Mouse (Mus musculus): ENCODE data around the gene Fam171a1. TPM values are rescaled to one million over a fixed set of nuclear protein-coding genes. Genes with fewer than 3 reads are reported as not detected.

Fam171a1 gene
- polyA plus RNA-seq, 1 experiment from 2014 or later, result 57.0 TPM

DNA sequence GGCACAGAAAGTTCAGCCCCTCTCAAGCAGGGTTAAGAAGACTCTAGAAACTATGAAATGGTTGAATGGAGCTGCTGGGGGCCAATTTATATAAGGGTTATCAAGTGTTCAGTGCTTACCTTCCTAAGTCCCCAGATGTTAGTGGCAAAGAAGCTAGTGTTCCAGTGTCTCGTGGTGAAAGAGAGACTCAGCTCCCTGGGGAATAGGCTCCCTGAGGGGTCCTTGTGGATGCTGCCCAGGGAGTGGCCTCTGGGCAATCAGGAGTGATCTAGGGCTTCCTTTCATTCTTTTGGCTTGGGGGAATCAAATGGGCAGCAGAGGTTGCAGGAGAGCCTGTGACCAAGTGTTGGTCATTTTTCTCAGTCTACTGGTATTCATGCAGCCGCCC lies 21.3 kb downstream of the Fam171a1 start:
- ATAC-seq (ENCODE audit: insufficient read depth) (no peak), DNase-seq (no peak)
- no peaks in the 10 kb centered on the region for H3K27me3 ChIP-seq (ENCODE audit: insufficient read depth, low read length)
- peaks cover 24% of the 10 kb centered on the region for H3K4me1 ChIP-seq (ENCODE audit: insufficient read depth)
- H3K9me3 ChIP-seq (ENCODE audit: low read depth, low read length), result no peaks in the 10 kb centered on the region
- no peak for TF ChIP-seq CTCF (IDR thresholded peaks at IDR 0.05; ENCODE audit: low read depth)
- no peaks in the 10 kb centered on the region for H3K36me3 ChIP-seq (ENCODE audit: insufficient read depth)
- WGBS, result 38% methylated on average over 2 of the region's 2 CpGs
- H3K9ac ChIP-seq, result no peak overlapping the region
- H3K4me3 ChIP-seq (ENCODE audit: low read depth, low read length), result no peak overlapping the region
- H3K4me2 ChIP-seq, result no peak overlapping the region
- H3K27ac ChIP-seq (ENCODE audit: low read depth), result no peak overlapping the region

DNA sequence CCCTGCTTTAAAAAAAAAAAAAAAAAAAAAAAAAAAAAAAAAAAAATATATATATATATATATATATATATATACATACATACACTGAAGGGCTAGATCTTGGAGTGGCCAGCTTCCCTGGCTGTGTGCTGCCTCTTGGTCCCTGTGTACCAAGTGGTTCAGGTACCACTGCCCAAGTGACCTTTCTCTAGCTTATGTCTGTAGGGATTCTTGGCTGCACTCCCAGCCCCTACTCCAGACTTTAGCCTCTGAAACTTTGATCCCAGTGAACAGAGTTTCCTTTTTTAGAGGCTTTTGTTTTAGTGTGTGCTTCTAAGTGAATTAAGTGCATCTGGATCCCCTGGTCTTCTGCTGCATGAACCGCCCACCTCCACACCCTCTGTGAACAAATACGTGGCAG lies 24.3 kb downstream of the Fam171a1 start:
- ATAC-seq (ENCODE audit: insufficient read depth), result no peak; the same call in 1 of the 2 replicates
- H3K27ac ChIP-seq (ENCODE audit: low read depth), result peak overlapping the region; percentile 48

DNA sequence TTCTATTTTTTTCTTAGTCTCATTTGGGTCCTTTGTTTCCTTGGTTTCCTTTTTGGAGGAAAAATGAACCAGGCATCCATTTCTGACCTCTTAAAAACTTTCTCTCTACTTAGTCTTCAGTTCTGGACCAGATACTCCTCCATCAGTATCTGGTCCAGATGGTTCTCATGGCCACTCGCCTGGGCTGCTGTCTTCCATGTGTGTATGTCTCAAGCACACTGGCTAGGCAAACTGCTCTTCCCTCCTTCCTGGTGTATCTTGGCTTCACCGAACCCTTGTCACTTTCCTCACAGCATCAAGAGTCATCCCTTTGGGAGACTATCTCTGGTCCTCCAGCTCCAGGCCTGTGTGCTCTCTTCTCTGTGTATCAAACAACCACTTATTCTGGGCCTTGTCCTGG lies 25.0 kb downstream of the Fam171a1 start:
- Histone ChIP-seq H3K27me3 (ENCODE audit: insufficient read depth, low read length) (no peaks in the 10 kb centered on the region), H3K4me3 (ENCODE audit: low read depth, low read length) (no peak overlapping the region), H3K27ac (ENCODE audit: low read depth) (peak overlapping the region; percentile 39; the same call in 1 of the 2 replicates), H3K4me1 (ENCODE audit: insufficient read depth) (peaks cover 20% of the 10 kb centered on the region), H3K4me2 (no peak overlapping the region), H3K9me3 (ENCODE audit: low read depth, low read length) (no peaks in the 10 kb centered on the region), H3K9ac (no peak overlapping the region), H3K36me3 (ENCODE audit: insufficient read depth) (no peaks in the 10 kb centered on the region)
- ATAC-seq (ENCODE audit: insufficient read depth) (no peak), DNase-seq (peak; percentile 56)
- WGBS, result 61% methylated on average over 2 of the region's 2 CpGs
- no peak for TF ChIP-seq CTCF (IDR thresholded peaks at IDR 0.05; ENCODE audit: low read depth)

More for the DNA sequence above, 24.3 kb downstream of the Fam171a1 start:
- Histone ChIP-seq H3K27me3 (ENCODE audit: insufficient read depth, low read length) (no peaks in the 10 kb centered on the region), H3K36me3 (ENCODE audit: insufficient read depth) (no peaks in the 10 kb centered on the region), H3K9me3 (ENCODE audit: low read depth, low read length) (no peaks in the 10 kb centered on the region), H3K4me3 (ENCODE audit: low read depth, low read length) (no peak overlapping the region), H3K4me2 (no peak overlapping the region), H3K9ac (no peak overlapping the region), H3K4me1 (ENCODE audit: insufficient read depth) (peaks cover 24% of the 10 kb centered on the region)
- peak; percentile 47 for DNase-seq
- TF ChIP-seq CTCF (IDR thresholded peaks at IDR 0.05; ENCODE audit: low read depth), result no peak
- 53% methylated on average over 2 of the region's 2 CpGs for WGBS

DNA sequence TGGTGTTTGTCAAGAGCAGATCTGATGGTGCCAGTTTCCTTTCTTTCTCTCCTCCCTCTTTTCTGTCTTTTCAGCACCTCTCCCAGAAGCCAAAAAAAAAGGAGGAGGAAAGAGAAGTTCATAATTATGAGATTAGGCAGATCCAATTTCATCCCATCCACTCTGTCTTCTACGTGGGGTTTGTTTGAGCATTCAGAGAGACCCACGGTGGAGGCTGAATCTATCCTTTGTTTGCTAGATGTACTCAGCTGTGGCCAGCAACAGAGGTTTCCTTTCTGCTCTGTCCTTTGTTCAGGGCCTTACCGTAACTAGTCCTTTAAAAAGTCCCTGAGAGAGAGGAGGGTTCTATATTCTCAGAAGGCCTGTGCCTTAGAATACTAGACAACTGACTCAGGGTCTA lies 25.6 kb downstream of the Fam171a1 start:
- H3K36me3 ChIP-seq (ENCODE audit: insufficient read depth), result no peaks in the 10 kb centered on the region
- no peak overlapping the region for H3K27ac ChIP-seq (ENCODE audit: low read depth)
- H3K4me1 ChIP-seq (ENCODE audit: insufficient read depth), result peaks cover 16% of the 10 kb centered on the region
- DNase-seq, result no peak
- 35% methylated on average over 3 of the region's 3 CpGs for WGBS
- no peaks in the 10 kb centered on the region for H3K9me3 ChIP-seq (ENCODE audit: low read depth, low read length)
- H3K4me3 ChIP-seq (ENCODE audit: low read depth, low read length), result no peak overlapping the region
- no peak for TF ChIP-seq CTCF (IDR thresholded peaks at IDR 0.05; ENCODE audit: low read depth)
- no peak for ATAC-seq (ENCODE audit: insufficient read depth)
- no peaks in the 10 kb centered on the region for H3K27me3 ChIP-seq (ENCODE audit: insufficient read depth, low read length)
- no peak overlapping the region for H3K4me2 ChIP-seq
- no peak overlapping the region for H3K9ac ChIP-seq

DNA sequence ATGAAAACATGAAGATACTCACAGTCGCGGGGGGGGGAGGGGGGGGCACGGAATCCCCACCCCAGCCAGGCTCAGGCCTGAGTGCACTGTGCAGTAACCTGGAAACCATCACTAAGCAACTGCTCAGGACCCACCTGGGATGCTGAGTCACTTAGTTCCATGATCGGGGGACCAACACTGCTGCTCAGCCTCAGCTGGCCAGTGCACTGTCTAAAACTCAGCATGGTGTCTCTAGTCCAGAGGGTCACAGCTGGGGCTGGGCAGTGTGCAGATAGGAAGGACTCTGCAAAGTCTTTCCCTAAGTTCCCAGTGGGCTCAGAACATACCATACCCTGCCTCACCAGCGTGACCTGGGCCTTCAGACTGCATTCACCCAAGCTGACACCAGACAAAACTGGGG lies 26.6 kb downstream of the Fam171a1 start:
- no peak for TF ChIP-seq CTCF (IDR thresholded peaks at IDR 0.05; ENCODE audit: low read depth)
- DNase-seq (no peak), ATAC-seq (ENCODE audit: insufficient read depth) (no peak)
- H3K36me3 ChIP-seq (ENCODE audit: insufficient read depth), result no peaks in the 10 kb centered on the region
- no peaks in the 10 kb centered on the region for H3K27me3 ChIP-seq (ENCODE audit: insufficient read depth, low read length)
- H3K4me1 ChIP-seq (ENCODE audit: insufficient read depth), result peaks cover 9% of the 10 kb centered on the region
- WGBS, result 58% methylated on average over 5 of the region's 5 CpGs
- H3K9me3 ChIP-seq (ENCODE audit: low read depth, low read length), result no peaks in the 10 kb centered on the region
- no peak overlapping the region for H3K27ac ChIP-seq (ENCODE audit: low read depth)
- H3K4me3 ChIP-seq (ENCODE audit: low read depth, low read length), result no peak overlapping the region
- no peak overlapping the region for H3K9ac ChIP-seq
- H3K4me2 ChIP-seq, result no peak overlapping the region

DNA sequence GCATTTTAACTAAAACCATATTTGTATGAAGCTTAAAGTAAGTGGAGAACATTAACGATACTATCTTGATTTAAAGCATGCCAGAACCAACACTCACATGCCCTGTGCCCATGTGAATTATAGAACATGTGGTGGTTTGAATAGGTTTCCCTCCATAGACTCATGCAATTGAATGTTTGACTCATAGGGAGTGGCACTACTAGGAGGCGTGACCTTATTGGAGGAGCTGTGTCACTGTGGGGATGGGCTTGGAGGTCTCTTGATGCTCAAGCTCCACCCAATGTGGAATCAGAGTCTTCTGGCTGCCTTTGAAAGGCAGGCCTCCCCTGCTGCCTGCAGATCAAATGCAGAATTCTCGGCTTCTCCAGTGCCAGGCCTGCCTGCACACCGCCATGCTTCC lies 27.8 kb downstream of the Fam171a1 start:
- Histone ChIP-seq H3K4me1 (ENCODE audit: insufficient read depth) (peaks cover 9% of the 10 kb centered on the region), H3K4me3 (ENCODE audit: low read depth, low read length) (no peak overlapping the region), H3K4me2 (no peak overlapping the region), H3K36me3 (ENCODE audit: insufficient read depth) (no peaks in the 10 kb centered on the region), H3K9ac (no peak overlapping the region), H3K27ac (ENCODE audit: low read depth) (no peak overlapping the region), H3K27me3 (ENCODE audit: insufficient read depth, low read length) (no peaks in the 10 kb centered on the region), H3K9me3 (ENCODE audit: low read depth, low read length) (no peaks in the 10 kb centered on the region)
- no peak for ATAC-seq (ENCODE audit: insufficient read depth)
- no peak for DNase-seq
- 87% methylated on average over 4 of the region's 4 CpGs for WGBS
- no peak for TF ChIP-seq CTCF (IDR thresholded peaks at IDR 0.05; ENCODE audit: low read depth)

DNA sequence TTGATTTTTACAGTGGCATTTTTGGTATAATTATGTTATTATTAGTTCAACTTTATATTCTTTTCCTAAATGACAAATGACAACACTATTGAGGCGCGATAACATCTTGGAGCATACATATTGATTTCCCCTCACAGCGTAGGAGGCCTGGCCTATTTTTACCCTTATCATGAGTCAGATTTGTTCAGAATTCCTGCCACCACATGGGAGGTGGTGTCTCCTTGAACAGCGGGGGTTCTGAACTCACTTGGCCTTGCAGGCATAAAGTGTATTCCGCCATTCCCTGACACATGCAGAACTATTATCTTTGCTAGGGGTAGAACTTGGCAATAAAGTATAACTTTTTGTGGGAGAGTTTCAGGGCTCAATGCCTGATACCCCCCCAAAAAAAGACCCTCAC lies 30.3 kb downstream of the Fam171a1 start:
- Histone ChIP-seq H3K4me3 (ENCODE audit: low read depth, low read length) (no peak overlapping the region), H3K27me3 (ENCODE audit: insufficient read depth, low read length) (no peaks in the 10 kb centered on the region), H3K36me3 (ENCODE audit: insufficient read depth) (no peaks in the 10 kb centered on the region), H3K4me1 (ENCODE audit: insufficient read depth) (peaks cover 1% of the 10 kb centered on the region; the same call in 1 of the 2 replicates), H3K27ac (ENCODE audit: low read depth) (no peak overlapping the region), H3K4me2 (no peak overlapping the region), H3K9me3 (ENCODE audit: low read depth, low read length) (no peaks in the 10 kb centered on the region), H3K9ac (no peak overlapping the region)
- no peak for TF ChIP-seq CTCF (IDR thresholded peaks at IDR 0.05; ENCODE audit: low read depth)
- 86% methylated on average over 5 of the region's 5 CpGs for WGBS
- no peak for DNase-seq
- no peak for ATAC-seq (ENCODE audit: insufficient read depth)

All from lung, embryonic 14.5 days (tissue).